Mouse (Mus musculus) frontal cortex, postnatal 36 days (tissue): ENCODE results near the gene Ift52.

Experiments
- DNase-seq, 2 experiments: peaks; one replicate each; pipeline ENCODE4 v3.0.0; 2022; ENCODE audit warnings: low spot score in 2 of 2

Ift52 gene

DNA sequence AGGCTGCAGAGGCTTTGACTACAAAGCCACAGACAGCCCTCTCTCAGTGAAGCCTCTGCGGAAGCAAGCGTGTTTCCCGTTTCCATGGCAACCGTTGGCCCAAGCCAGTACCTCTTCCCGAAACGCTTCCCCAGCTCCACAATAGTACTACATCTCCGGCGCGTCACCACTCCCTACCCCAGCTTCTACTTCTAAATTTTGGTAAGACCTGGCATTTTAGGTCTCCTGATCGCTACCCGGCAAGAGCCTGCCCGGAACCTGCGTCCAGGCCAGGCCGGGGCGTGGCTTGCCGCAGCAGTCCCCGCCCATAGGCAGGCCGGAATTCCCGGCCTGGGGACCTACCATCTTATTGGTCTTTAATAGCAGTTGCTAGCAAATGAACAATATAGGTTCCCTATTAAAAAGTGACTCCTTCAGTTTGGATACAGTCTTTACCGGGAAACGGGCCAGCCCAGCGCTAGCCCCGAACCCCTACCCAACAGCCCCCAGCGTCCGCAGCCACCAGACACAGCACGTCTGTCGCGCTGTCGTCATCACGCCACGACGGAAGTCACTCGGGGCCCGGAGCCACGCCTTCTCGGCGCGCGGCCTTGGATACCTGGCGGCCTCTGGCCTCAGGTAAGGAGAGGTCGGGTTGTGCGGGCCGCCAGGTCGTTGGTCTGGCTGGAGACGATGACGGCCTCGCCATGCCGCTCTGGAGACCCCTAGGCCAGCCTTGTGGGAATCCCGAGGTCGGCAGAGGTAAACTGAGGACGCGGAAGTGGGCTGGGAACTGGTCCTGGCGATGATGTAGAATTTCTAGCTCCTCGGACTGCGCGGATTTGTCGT lies at the start of gene Ift52:
Gene Ift52, plus strand, starts transcription at position 439 of the 828 bp plus-strand sequence.
- DNase-seq: peak; percentile 95

DNA sequence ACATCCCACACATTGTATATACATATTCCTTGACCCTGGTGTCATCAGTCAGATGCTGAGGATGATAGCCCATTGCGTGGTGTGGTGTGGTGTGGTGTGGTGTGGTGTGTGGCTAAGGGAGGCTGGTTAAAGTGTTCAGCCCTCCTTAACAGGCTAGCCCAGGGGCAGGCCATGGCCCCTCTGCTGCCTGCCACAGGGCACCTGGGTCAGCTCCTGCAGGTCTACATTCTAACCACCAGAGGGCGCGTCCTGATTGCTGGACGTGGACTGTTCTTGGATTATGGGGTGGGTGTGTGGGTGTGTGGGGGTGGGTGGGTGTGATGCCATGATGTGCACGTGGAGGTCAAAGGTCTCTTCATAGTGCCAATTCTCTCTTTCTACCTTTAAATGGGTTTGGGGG lies 48.8 kb upstream of the Ift52 start:
- DNase-seq: no peak

DNA sequence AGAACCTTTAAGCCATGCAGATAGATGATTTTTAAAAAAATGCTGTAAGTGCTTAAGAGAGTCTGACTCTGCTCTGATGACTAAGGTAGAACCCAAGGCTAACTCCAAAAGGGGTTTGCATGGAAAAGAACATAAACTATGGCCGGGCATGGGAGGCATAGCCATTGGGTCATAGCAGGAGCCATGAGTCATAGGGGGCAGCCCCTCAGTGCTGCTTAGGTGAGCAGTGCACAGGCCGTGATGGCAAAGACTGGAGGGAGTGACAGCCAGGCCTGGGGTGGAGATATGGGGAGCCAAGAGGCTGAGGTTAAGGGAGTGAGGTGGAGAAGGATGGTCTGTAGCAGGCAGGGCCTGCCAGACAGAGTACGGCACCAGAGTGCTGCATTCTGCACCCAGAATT lies 48.1 kb upstream of the Ift52 start:
- DNase-seq: no peak

- no peak for DNase-seq
These were observed 46.3 kb upstream of the Ift52 start for GRCm38 (mm10) chr2:162970896-162971295.

DNA sequence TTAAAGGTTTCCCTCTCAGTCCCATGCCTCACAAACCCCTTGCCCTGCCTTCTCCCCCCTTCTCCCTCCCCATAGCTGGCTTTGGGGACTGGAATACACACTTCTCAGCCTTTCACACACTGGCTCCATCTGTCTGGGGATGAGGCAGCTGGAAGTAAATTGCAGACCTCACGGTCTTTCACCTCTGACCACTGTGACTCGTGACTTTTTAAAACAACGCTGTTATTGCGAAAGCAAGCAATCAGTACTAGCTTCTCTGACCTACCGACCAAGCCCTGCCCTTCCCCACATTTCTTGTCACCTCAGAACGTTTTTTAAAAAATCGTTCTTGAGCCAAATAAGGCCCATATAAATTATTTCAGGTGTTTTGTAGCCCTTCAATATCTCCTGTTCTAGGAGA lies 44.4 kb upstream of the Ift52 start:
- no peak for DNase-seq

DNA sequence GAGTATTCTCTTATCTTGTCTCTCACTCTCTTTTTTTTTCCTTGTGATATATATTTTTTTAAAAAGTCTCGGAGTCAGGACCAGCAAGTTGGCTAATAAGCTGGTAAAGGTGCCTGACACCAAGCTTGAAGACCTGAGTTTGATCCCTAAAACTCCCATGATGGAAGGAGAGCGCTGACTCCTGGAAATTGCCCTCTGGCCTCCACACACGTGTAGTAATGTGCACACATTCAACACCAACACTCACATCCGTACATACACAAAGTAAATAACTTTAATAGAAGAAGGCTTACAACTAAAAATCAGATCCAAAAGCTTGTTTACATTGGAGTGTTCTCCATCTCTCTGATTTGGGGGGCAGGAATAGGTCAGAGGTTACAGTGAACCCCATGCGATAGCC lies 43.9 kb upstream of the Ift52 start:
- no peak for DNase-seq

DNA sequence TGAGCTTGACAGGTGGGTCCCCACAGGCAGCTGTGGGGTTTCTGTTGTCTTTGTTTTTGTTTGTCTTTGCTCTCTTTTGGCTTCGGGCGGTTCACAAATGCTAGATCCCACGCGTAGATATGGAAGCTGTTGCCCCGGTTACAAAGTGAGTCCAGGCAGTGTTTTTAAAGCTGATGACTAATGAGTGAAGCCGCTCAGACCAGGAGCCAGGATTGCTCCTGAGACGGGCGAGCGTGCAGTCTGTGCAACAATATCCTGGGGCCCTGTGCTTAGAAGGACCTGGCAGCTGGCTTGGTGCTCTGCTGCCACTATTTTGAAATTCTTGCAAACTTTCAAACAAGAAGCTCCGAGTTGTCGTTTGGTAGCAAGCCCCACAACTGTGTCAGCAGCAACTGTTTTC lies 43.5 kb upstream of the Ift52 start:
- no peak for DNase-seq

GRCm38 (mm10) chr2:162975157-162975775 lies 41.9 kb upstream of the Ift52 start:
- DNase-seq: peak; percentile 9 to 14

DNA sequence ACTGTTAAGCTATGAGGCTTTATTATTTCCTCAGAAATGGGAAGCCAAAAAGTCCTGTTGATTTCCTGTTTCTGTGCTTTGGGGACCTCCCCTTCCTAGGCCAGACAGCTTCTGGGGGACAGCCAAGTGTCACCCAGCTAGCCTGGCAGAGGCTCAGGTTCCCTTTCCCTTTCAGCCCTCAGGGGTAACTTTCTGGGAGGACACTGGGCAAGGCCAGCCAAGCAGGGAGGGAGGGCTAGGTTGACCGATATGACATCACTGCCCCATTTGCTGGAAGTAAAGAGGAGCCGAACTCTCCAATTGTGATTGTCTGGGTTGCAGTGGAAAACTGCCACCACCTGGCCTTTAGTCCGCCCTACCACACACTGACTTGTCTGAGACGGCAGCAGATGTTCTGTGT lies 41.2 kb upstream of the Ift52 start:
- no peak for DNase-seq

- no peak for DNase-seq
These were observed 32.8 kb upstream of the Ift52 start for GRCm38 (mm10) chr2:162984381-162984780.

- DNase-seq: no peak
These were observed 31.2 kb upstream of the Ift52 start for GRCm38 (mm10) chr2:162985923-162986322.

GRCm38 (mm10) chr2:162986764-162987163 lies 30.4 kb upstream of the Ift52 start:
- no peak for DNase-seq

DNA sequence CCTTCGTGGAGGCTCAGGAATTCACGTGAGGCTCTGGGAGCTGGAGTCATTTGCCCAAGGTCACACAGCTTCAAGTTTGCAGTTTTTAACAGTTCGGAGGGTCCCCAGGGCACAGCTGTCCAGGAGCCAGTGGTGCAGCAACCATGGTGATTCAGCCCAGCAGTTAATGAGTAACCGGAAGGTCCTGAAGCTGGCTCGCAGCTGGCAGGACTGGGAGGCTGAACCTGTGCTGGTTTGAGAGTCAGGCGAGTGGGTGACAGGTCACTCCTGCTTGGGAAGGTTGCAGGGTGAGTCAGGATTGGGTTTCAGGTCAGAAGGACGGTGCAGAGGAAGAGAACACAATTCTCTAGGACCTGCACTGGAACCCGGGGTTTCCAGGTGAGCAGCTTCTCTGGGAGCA lies 29.9 kb upstream of the Ift52 start, which contains the start of gene Sgk2:
Gene Sgk2, plus strand, starts transcription at position 113 of the 400 bp plus-strand sequence.
- no peak for DNase-seq

- no peak for DNase-seq
These were observed 28.9 kb upstream of the Ift52 start for GRCm38 (mm10) chr2:162988235-162988634.

- DNase-seq: no peak
These were observed 25.6 kb upstream of the Ift52 start for GRCm38 (mm10) chr2:162991394-162992083.

DNA sequence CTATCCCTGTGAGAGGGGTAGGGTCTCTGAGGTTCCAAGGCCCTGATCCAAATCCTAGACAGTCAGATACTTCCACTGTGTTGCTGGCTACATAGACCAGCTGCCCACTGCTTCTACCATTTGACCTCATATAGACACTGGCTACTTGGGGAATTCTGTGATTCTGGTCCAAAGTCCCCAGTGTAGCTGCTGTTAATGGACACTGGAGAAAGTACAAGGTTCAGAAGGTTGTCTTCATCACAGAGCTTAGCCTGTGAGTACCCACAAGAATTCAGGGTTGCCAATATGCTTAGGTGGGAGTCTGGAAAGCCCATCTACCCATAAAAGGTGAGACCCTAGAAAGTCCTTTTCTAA lies 25.1 kb upstream of the Ift52 start:
- DNase-seq: no peak

GRCm38 (mm10) chr2:162993881-162994616 lies 23.1 kb upstream of the Ift52 start:
- DNase-seq: no peak

DNA sequence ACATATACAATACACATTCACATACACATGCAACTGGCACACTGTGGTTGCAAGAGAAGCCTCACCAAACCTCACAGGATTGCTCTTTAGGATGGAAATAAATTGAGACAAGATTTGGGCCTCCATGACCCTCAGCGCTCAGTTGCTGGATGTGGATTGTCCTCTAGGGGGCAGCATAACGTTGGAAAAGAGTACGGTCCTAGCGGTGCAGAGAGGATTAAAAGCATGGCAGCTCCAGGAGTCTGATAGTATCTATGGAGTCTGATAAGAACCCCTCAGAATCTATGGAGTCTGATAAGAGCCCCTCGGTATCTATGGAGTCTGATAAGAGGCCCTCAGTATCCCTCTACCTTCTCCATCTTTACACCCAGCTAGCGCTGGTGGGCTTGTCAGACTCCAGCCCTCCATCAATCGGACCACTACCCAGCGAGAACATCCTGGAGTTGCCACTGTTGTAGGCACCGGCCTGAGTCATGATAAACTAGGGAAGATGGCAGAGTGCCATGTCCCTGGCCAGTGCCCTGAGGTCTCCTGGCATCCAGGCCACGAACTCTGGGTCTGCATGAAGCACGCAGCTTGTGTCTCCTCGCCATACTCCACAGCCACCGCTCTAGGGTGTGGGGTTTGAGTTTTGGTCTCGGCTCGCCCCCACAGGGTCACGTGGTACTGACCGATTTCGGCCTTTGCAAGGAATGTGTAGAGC lies 18.5 kb upstream of the Ift52 start:
- DNase-seq: peak; percentile 58 to 64

GRCm38 (mm10) chr2:162999744-163000143 lies 17.4 kb upstream of the Ift52 start:
- peak in 1 of 2 experiments; percentile 31 for DNase-seq

DNA sequence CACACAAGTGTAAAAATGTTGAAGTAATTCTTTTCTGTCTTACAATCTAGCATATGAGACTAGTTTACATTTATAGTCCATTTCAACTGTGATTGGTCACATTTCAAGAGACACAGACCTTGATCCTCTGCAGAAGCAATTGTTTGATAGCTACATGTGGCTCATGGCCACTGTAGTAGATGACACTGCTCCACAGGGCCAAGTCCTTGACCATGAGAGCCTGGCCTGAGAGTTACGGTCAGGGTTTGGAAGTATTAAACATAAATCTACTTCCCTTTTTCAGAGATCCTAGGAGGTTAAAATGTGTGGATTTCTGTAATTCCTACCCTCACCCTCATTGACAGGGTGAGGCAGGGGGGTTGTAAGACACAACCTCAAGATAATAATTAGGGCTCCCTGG lies 16.1 kb upstream of the Ift52 start:
- DNase-seq: no peak

DNA sequence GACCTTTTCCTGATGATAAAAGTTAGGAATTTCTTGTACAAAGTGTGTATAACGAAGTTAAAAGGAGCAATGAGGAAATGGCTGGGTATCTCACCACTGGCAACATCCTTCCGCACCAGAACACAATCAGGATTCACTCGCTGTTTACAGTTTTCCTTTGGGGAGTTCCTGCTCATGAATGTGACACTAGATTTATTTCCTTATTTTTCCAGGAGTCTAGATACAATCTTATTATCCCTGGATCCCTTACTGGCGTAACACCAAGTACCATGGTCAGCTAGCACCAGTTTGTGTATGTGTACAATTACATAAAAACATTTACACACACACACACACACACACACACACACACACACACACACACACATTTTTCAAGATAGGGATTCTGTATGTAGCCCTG lies 9.9 kb upstream of the Ift52 start:
- no peak for DNase-seq
